Mouse (Mus musculus): ENCODE results near the gene Gclm. TPM values are rescaled to one million over a fixed set of nuclear protein-coding genes. Genes with fewer than 3 reads are reported as not detected.

The Gclm gene
- polyA plus RNA-seq, 1 experiment from 2014 or later, result 45.0 TPM

DNA sequence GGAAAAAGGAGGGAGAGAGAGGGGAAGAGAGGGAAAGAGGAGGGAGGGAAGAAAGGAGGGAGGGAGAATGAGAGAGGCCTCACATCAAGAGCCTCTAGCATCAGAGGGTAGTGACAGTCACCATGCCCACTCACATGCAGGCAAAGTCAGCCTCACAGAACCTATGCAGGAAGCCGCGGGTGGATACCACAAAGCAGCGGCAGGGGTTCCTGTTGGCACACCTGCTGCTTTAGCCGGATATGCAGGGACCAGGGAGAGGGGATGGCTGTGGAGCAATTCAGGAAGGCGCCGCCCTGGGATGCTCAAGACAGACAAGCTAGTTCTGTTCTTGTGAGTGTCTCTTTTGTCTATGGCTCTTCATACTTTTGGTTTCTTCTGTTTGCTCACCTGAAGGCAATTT, 63.6 kb downstream of the Gclm start:
- no peaks in the 10 kb centered on the region for H3K27me3 ChIP-seq (ENCODE audit: control insufficient read depth, insufficient read depth, low read length)
- H3K4me2 ChIP-seq (ENCODE audit: low read depth, severe bottlenecking), result no peak overlapping the region
- H3K9ac ChIP-seq (ENCODE audit: low read length), result no peak overlapping the region
- DNase-seq (ENCODE audit: low spot score) (no peak), ATAC-seq (ENCODE audit: insufficient number of reproducible peaks, low FRiP score, low TSS enrichment, low read depth) (no peak)
- no peak overlapping the region for H3K27ac ChIP-seq (replicated peaks; ENCODE audit: low read depth, low read length)
- H3K4me1 ChIP-seq (ENCODE audit: control insufficient read depth, insufficient read depth, low read length), result no peaks in the 10 kb centered on the region; the same call in 1 of the 2 replicates
- no peaks in the 10 kb centered on the region for H3K9me3 ChIP-seq (ENCODE audit: control insufficient read depth, low read length)
- H3K4me3 ChIP-seq (ENCODE audit: low read depth, low read length), result no peak overlapping the region
- no peaks in the 10 kb centered on the region for H3K36me3 ChIP-seq (ENCODE audit: control insufficient read depth, insufficient read depth, low read length)
- WGBS, result 36% methylated on average over 6 of the region's 6 CpGs

DNA sequence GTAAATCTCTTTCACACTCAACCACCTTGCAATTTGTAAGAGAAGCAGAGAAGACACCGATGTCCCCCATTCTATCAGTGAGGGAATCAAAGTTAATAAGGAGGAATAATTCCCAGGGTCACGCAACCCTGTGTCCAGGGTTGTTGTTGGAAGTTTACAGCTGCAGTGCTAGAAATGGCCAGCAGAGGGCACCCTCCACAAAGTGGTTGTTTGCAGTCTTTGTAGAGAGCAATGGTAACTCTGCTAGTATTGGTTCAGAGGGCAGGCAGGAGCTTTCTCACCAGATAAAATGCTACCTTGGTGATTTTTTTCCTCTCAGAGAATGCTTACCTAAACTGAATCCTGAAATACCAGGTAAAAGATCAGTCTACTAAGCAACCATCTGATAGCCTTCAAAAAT, 66.7 kb downstream of the Gclm start:
- no peak overlapping the region for H3K4me2 ChIP-seq (ENCODE audit: low read depth, severe bottlenecking)

DNA sequence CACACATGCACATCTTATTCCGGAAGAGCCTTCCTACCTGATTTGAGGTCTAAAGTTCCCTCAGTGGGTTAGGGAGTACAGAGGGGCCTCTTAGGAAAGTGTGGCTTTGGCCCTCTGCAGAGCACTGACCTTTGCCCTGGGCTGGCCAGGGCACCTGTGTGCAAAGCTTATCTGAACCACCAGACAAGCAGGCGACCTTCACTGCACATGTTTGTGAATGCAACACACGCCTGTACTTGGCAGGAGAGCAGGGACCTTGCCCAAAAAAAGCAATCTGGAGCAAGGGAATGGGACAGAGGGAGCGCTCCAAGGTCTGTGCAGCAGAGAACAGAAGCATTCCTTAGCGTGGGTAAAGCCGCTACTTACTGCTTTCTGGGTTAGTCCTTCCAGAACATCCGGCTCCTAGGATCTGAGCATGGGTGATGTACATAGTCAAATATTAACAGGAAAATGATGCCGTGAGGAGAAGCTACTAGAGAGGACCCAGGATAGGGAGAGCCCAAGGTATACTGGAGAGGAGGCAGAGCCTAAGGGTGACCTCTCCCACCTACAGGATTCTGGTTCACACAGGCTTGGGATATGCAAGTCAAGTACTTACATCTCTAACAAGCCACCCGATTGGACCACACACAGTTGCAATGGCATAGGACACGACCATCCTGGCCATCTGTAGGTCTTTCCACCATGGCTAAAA, 67.7 kb downstream of the Gclm start:
- WGBS, result 81% methylated on average over 10 of the region's 10 CpGs
- Histone ChIP-seq H3K9ac (ENCODE audit: low read length) (no peak overlapping the region), H3K4me3 (ENCODE audit: low read depth, low read length) (no peak overlapping the region), H3K4me1 (ENCODE audit: control insufficient read depth, insufficient read depth, low read length) (peaks cover 5% of the 10 kb centered on the region; the same call in 1 of the 2 replicates), H3K27me3 (ENCODE audit: control insufficient read depth, insufficient read depth, low read length) (no peaks in the 10 kb centered on the region), H3K27ac (replicated peaks; ENCODE audit: low read depth, low read length) (no peak overlapping the region), H3K4me2 (ENCODE audit: low read depth, severe bottlenecking) (no peak overlapping the region), H3K9me3 (ENCODE audit: control insufficient read depth, low read length) (no peaks in the 10 kb centered on the region), H3K36me3 (ENCODE audit: control insufficient read depth, insufficient read depth, low read length) (no peaks in the 10 kb centered on the region)
- DNase-seq (ENCODE audit: low spot score), result no peak
- ATAC-seq (ENCODE audit: insufficient number of reproducible peaks, low FRiP score, low TSS enrichment, low read depth), result no peak

More for the DNA sequence above, 66.7 kb downstream of the Gclm start:
- H3K9me3 ChIP-seq (ENCODE audit: control insufficient read depth, low read length), result no peaks in the 10 kb centered on the region
- H3K4me3 ChIP-seq (ENCODE audit: low read depth, low read length), result no peak overlapping the region
- no peak overlapping the region for H3K27ac ChIP-seq (replicated peaks; ENCODE audit: low read depth, low read length)
- peak; percentile 95 for DNase-seq (ENCODE audit: low spot score)
- H3K27me3 ChIP-seq (ENCODE audit: control insufficient read depth, insufficient read depth, low read length), result no peaks in the 10 kb centered on the region
- H3K9ac ChIP-seq (ENCODE audit: low read length), result no peak overlapping the region
- no peaks in the 10 kb centered on the region for H3K36me3 ChIP-seq (ENCODE audit: control insufficient read depth, insufficient read depth, low read length)
- no peak for ATAC-seq (ENCODE audit: insufficient number of reproducible peaks, low FRiP score, low TSS enrichment, low read depth)
- peaks cover 5% of the 10 kb centered on the region; the same call in 1 of the 2 replicates for H3K4me1 ChIP-seq (ENCODE audit: control insufficient read depth, insufficient read depth, low read length)
- 18% methylated on average over 2 of the region's 2 CpGs for WGBS

DNA sequence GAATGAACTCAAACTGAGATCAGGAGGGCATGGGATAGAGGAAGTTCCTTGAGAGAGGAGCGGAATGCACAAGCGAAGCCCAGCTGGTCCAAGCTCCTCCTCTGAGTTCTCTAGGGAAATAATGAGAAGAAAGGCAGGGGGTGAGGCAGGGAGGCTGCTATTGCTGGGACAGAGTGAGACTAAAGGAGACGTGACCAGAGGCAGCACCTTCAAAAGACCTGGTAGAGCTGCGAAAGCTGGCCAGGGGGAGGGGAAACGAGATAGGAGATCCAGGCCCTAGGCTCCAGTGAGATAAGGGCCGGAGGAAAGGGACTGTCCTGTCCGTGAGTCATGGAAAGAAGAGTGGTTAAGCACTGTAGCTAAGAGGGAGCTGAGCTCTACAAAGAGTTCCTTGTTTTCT, 68.6 kb downstream of the Gclm start:
- no peaks in the 10 kb centered on the region for H3K27me3 ChIP-seq (ENCODE audit: control insufficient read depth, insufficient read depth, low read length)
- no peaks in the 10 kb centered on the region for H3K9me3 ChIP-seq (ENCODE audit: control insufficient read depth, low read length)
- peaks cover 5% of the 10 kb centered on the region; the same call in 1 of the 2 replicates for H3K4me1 ChIP-seq (ENCODE audit: control insufficient read depth, insufficient read depth, low read length)
- no peak overlapping the region for H3K27ac ChIP-seq (replicated peaks; ENCODE audit: low read depth, low read length)
- no peak overlapping the region for H3K9ac ChIP-seq (ENCODE audit: low read length)
- DNase-seq (ENCODE audit: low spot score), result no peak
- H3K4me2 ChIP-seq (ENCODE audit: low read depth, severe bottlenecking), result no peak overlapping the region
- 67% methylated on average over 7 of the region's 7 CpGs for WGBS
- ATAC-seq (ENCODE audit: insufficient number of reproducible peaks, low FRiP score, low TSS enrichment, low read depth), result no peak
- H3K4me3 ChIP-seq (ENCODE audit: low read depth, low read length), result no peak overlapping the region
- no peaks in the 10 kb centered on the region for H3K36me3 ChIP-seq (ENCODE audit: control insufficient read depth, insufficient read depth, low read length)

DNA sequence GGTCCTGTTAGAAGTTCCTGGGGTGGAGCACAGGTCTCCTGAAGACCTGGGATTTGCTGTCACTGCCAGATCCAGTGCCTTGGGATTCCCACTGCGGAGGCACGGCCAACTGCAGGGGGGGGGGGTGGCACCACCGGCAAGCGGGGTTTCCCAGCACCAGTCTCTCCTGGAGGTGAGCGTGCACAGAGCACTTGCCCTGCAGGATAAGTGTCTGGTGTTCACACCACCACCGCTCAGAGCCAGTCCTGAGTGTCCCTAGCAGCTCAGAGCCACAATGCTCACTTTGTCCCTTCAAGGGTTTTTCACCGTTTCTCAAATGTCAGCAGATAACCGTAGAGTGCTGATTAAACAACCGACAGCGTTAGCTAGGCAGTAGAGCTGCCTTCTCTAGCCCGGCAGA, 71.3 kb downstream of the Gclm start:
- Histone ChIP-seq H3K4me3 (ENCODE audit: low read depth, low read length) (no peak overlapping the region), H3K27me3 (ENCODE audit: control insufficient read depth, insufficient read depth, low read length) (no peaks in the 10 kb centered on the region), H3K9ac (ENCODE audit: low read length) (no peak overlapping the region), H3K4me2 (ENCODE audit: low read depth, severe bottlenecking) (no peak overlapping the region), H3K27ac (replicated peaks; ENCODE audit: low read depth, low read length) (no peak overlapping the region), H3K4me1 (ENCODE audit: control insufficient read depth, insufficient read depth, low read length) (peaks cover 7% of the 10 kb centered on the region; the same call in 1 of the 2 replicates), H3K36me3 (ENCODE audit: control insufficient read depth, insufficient read depth, low read length) (no peaks in the 10 kb centered on the region), H3K9me3 (ENCODE audit: control insufficient read depth, low read length) (no peaks in the 10 kb centered on the region)
- ATAC-seq (ENCODE audit: insufficient number of reproducible peaks, low FRiP score, low TSS enrichment, low read depth), result 0 out of 2 replicates have a peak, but pooled peaks have one; percentile 48
- no peak for DNase-seq (ENCODE audit: low spot score)
- WGBS, result 28% methylated on average over 11 of the region's 11 CpGs

DNA sequence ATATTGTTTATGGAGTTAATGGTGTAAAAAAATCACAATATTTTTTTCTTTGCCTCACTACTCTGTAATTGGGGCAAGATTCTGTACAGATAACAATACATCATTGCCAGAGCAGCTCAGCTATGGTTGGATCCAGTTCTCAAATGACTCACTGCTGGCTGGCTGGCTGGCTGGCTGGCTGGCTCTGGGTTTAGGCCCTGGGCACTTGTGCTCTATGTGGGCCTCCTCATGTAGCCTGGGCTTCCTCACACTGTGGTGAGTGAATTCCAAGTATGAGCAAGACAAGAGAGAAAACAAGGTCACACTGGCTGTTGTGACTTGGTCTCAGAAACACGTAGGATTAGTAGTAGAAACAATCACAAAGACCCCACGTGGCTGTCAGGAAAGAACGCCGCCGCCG, 72.0 kb downstream of the Gclm start:
- Histone ChIP-seq H3K4me2 (ENCODE audit: low read depth, severe bottlenecking) (no peak overlapping the region), H3K9ac (ENCODE audit: low read length) (no peak overlapping the region), H3K27me3 (ENCODE audit: control insufficient read depth, insufficient read depth, low read length) (no peaks in the 10 kb centered on the region), H3K4me3 (ENCODE audit: low read depth, low read length) (no peak overlapping the region), H3K9me3 (ENCODE audit: control insufficient read depth, low read length) (no peaks in the 10 kb centered on the region), H3K36me3 (ENCODE audit: control insufficient read depth, insufficient read depth, low read length) (no peaks in the 10 kb centered on the region), H3K4me1 (ENCODE audit: control insufficient read depth, insufficient read depth, low read length) (peaks cover 14% of the 10 kb centered on the region), H3K27ac (replicated peaks; ENCODE audit: low read depth, low read length) (no peak overlapping the region)
- DNase-seq (ENCODE audit: low spot score) (no peak), ATAC-seq (ENCODE audit: insufficient number of reproducible peaks, low FRiP score, low TSS enrichment, low read depth) (no peak)
- 90% methylated on average over 6 of the region's 6 CpGs for WGBS

MicroRNA genes within 50 kb of the gene (microRNA counts, 519-probe panel; counts per million panel counts)
- microRNA mmu-miR-760, result 1,535 counts per million, percentile 9 among the panel's probes with 10 or more counts

Small RNA genes lying within 50 kb of the gene (microRNA-seq; reads per million reads assigned to microRNA genes)
- gene Gm22903, result not detected
- 271 reads per million, percentile 61 among the genes with 10 or more reads in this experiment for gene Mir760

Other genes starting within 250 kb of the Gclm start
- gene Abca4, start 201.1 kb upstream of the Gclm start, polyA plus RNA-seq (2014; fragmentation: Nextera tagmentation; extraction: Ambion mirVana), result 2.0 and 2.4 TPM in 2 replicates
- 102 and 107 TPM in 2 replicates for gene Dnttip2, start 28.8 kb downstream of the Gclm start, polyA plus RNA-seq (2014; fragmentation: Nextera tagmentation; extraction: Ambion mirVana)
- 3.8 and 4.1 TPM in 2 replicates for gene Bcar3, start 48.6 kb downstream of the Gclm start, polyA plus RNA-seq (2014; fragmentation: Nextera tagmentation; extraction: Ambion mirVana)

Data from limb, embryonic 11.5 days (tissue).